Mouse (Mus musculus) mesoderm, embryonic 11.5 days (tissue): Measurements from ENCODE around the gene Shd.

Source experiments
- DNase-seq: peaks from one replicate; pipeline ENCODE4 v3.0.0-alpha.2; 2012; ENCODE audit warnings: low read depth, low spot score

Shd gene

DNA sequence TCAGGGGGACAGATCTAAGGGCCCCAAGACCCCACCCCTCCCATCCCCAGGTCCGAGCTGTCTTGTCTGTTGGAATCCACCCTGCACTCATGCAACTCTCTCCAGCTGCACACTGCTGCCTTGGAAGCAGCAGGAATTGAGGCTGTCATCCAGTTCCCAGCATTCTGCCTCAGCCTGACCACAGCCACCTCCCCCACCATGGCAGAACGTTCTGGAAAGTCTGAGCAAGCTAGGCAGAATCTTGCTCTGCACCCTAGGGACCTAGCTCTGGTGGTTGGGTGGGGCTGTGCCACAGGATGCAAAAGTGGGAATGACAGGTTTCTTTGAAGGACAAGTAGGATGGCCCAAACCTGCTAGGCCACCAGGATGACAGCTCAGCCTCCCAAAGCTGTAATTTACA, 54.2 kb downstream of the Shd start:
- no peak for DNase-seq

DNA sequence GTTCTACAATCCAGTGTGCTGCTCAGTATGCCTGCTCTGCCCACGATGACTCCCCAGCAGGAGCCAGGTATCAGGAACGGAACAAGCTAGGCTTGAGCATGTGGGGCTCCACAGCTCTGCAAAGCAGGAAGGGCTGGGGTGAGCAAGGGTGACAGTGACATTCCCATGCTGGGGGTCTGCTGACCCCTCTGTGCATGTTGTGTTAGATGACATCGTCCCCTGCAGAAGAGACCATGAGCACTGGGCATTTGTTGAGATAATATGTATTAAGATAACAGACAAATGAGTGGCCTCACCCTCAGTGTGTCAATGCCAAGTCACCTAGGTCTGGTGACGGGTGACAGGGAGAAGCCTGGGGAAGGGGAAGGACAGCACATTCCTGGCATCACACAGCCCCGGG, 54.7 kb downstream of the Shd start:
- DNase-seq: no peak
